Mouse (Mus musculus): ENCODE data around the gene Fancc.

GRCm38 (mm10) chr13:63262168-63262957 lies 234.7 kb downstream of the Fancc start:
- TF ChIP-seq CTCF (IDR thresholded peaks at IDR 0.05; ENCODE audit: insufficient read depth, low read length), result no peak
- no peak for TF ChIP-seq POLR2A (IDR thresholded peaks at IDR 0.05; ENCODE audit: borderline replicate concordance, extremely low read depth, low read depth, low read length)
